Mouse (Mus musculus) liver, embryonic 12.5 days (tissue): ENCODE data around the gene Rbl2. TPM values are rescaled to one million over a fixed set of nuclear protein-coding genes. Genes with fewer than 3 reads are reported as not detected.

Source experiments
- ATAC-seq: fragments of 200-750 bp; cut with Nextera tagmentation; 2 replicates; pipeline ENCODE4 v1.8.0; 2017; ENCODE audit warnings: moderate number of reproducible peaks, mild to moderate bottlenecking, moderate library complexity
- H3K27ac ChIP-seq: fragments of 300-500 bp; sonication (generic); 2 replicates; pipeline ENCODE4 v1.5.1; 2016; ENCODE audit warnings: mild to moderate bottlenecking
- H3K27me3 ChIP-seq: fragments of 300-500 bp; sonication (generic); replicated peaks from 2 replicates; pipeline ENCODE4 v1.6.1; 2016; ENCODE audit warnings: mild to moderate bottlenecking, moderate library complexity
- H3K36me3 ChIP-seq: fragments of 300-500 bp; sonication (generic); 2 replicates; pipeline ENCODE4 v1.6.1; 2016; ENCODE audit warnings: mild to moderate bottlenecking, moderate library complexity
- H3K4me1 ChIP-seq: fragments of 300-500 bp; sonication (generic); 2 replicates; pipeline ENCODE4 v1.6.1; 2016
- H3K4me2 ChIP-seq: fragments of 300-500 bp; sonication (generic); 2 replicates; pipeline ENCODE4 v1.6.1; 2016; ENCODE audit warnings: mild to moderate bottlenecking, moderate library complexity
- H3K4me3 ChIP-seq: fragments of 300-500 bp; sonication (generic); 2 replicates; pipeline ENCODE4 v1.5.1; 2016; ENCODE audit warnings: mild to moderate bottlenecking, moderate library complexity
- H3K9ac ChIP-seq: fragments of 300-500 bp; sonication (generic); 2 replicates; pipeline ENCODE4 v1.6.1; 2016; ENCODE audit warnings: mild to moderate bottlenecking, moderate library complexity
- H3K9me3 ChIP-seq: fragments of 300-500 bp; sonication (generic); replicated peaks from 2 replicates; pipeline ENCODE4 v1.6.1; 2016; ENCODE audit warnings: mild to moderate bottlenecking, moderate library complexity
- WGBS: fragments of 180-500 bp; shearing (Covaris S2); methylation state at CpG from one replicate; pipeline ENCODE4 v1.1.7; 2016; ENCODE audit not compliant: insufficient replicate concordance; 5-methylcytosine and 5-hydroxymethylcytosine counted together
- polyA plus RNA-seq: library from polyadenylated mRNA; unstranded; fragments of >200 nt; fragmentation: Nextera tagmentation; extraction: Ambion mirVana; gene quantifications from 2 replicates; pipeline ENCODE4 v1.2.1, GENCODE M21; 2016

The Rbl2 gene
- polyA plus RNA-seq, 1 experiment from 2014 or later, result 9.1 TPM

- 7% methylated on average over 10 of the region's 10 CpGs for WGBS
- peak overlapping the region; percentile 89 for H3K9ac ChIP-seq
- H3K27ac ChIP-seq, result peak overlapping the region; percentile 91; the same call in 1 of the 2 replicates
- no peaks in the 10 kb centered on the region for H3K27me3 ChIP-seq
- no peaks in the 10 kb centered on the region for H3K9me3 ChIP-seq
- H3K4me1 ChIP-seq, result peaks cover 28% of the 10 kb centered on the region
- H3K4me2 ChIP-seq, result peak overlapping the region; percentile 81
- no peaks in the 10 kb centered on the region for H3K36me3 ChIP-seq
- H3K4me3 ChIP-seq, result peak overlapping the region; percentile 91
- peak; percentile 33 for ATAC-seq
These were observed 450 bp upstream of the Rbl2 start for GRCm38 (mm10) chr8:91069407-91069806.

GRCm38 (mm10) chr8:91070275-91070859 is 510 bp downstream of the Rbl2 start:
- ATAC-seq, result peak; percentile 79
- H3K36me3 ChIP-seq, result peaks cover 3% of the 10 kb centered on the region; the same call in 1 of the 2 replicates
- H3K4me1 ChIP-seq, result peaks cover 26% of the 10 kb centered on the region
- H3K4me2 ChIP-seq, result peak overlapping the region; percentile 81
- under 1% methylated on average over 34 of the region's 34 CpGs for WGBS
- no peaks in the 10 kb centered on the region for H3K9me3 ChIP-seq
- H3K27ac ChIP-seq, result peak overlapping the region; percentile 91
- peak overlapping the region; percentile 89 for H3K9ac ChIP-seq
- no peaks in the 10 kb centered on the region for H3K27me3 ChIP-seq
- H3K4me3 ChIP-seq, result peak overlapping the region; percentile 91

- Histone ChIP-seq H3K9ac (no peak overlapping the region), H3K27me3 (no peaks in the 10 kb centered on the region), H3K36me3 (peaks cover 42% of the 10 kb centered on the region), H3K9me3 (no peaks in the 10 kb centered on the region), H3K4me3 (no peak overlapping the region), H3K4me1 (peaks cover 29% of the 10 kb centered on the region), H3K27ac (no peak overlapping the region), H3K4me2 (no peak overlapping the region)
- no peak for ATAC-seq
- 54% methylated on average over 12 of the region's 12 CpGs for WGBS
These were observed 7.4 kb downstream of the Rbl2 start for GRCm38 (mm10) chr8:91077077-91077867.

GRCm38 (mm10) chr8:91079678-91080077 is 9.8 kb downstream of the Rbl2 start:
- H3K27me3 ChIP-seq, result no peaks in the 10 kb centered on the region
- H3K4me2 ChIP-seq, result no peak overlapping the region
- no peak overlapping the region for H3K27ac ChIP-seq
- peaks cover 28% of the 10 kb centered on the region for H3K4me1 ChIP-seq
- H3K9ac ChIP-seq, result no peak overlapping the region
- H3K36me3 ChIP-seq, result peaks cover 52% of the 10 kb centered on the region
- no peaks in the 10 kb centered on the region for H3K9me3 ChIP-seq
- no peak for ATAC-seq
- no peak overlapping the region for H3K4me3 ChIP-seq
- 89% methylated on average over 2 of the region's 2 CpGs for WGBS

GRCm38 (mm10) chr8:91081911-91082310 is 12.1 kb downstream of the Rbl2 start:
- Histone ChIP-seq H3K27ac (peak overlapping the region; percentile 48), H3K4me3 (no peak overlapping the region), H3K9me3 (no peaks in the 10 kb centered on the region), H3K9ac (no peak overlapping the region), H3K27me3 (no peaks in the 10 kb centered on the region), H3K36me3 (peaks cover 61% of the 10 kb centered on the region), H3K4me1 (peaks cover 24% of the 10 kb centered on the region), H3K4me2 (0 out of 2 replicates have a peak overlapping the region, but pooled peaks have one; percentile 0)
- ATAC-seq, result peak; percentile 59; the same call in 1 of the 2 replicates
- 31% methylated on average over 7 of the region's 7 CpGs for WGBS

- Histone ChIP-seq H3K4me1 (peaks cover 18% of the 10 kb centered on the region), H3K27me3 (no peaks in the 10 kb centered on the region), H3K27ac (no peak overlapping the region), H3K9me3 (no peaks in the 10 kb centered on the region), H3K4me2 (0 out of 2 replicates have a peak overlapping the region, but pooled peaks have one; percentile 0), H3K9ac (no peak overlapping the region), H3K36me3 (peaks cover 63% of the 10 kb centered on the region), H3K4me3 (no peak overlapping the region)
- 66% methylated on average over 12 of the region's 12 CpGs for WGBS
- 0 out of 2 replicates have a peak, but pooled peaks have one; percentile 49 for ATAC-seq
These were observed 12.6 kb downstream of the Rbl2 start for GRCm38 (mm10) chr8:91082428-91082827.

GRCm38 (mm10) chr8:91088452-91088851 is 18.6 kb downstream of the Rbl2 start:
- no peak overlapping the region for H3K4me3 ChIP-seq
- no peaks in the 10 kb centered on the region for H3K9me3 ChIP-seq
- 89% methylated on average over 7 of the region's 7 CpGs for WGBS
- no peak for ATAC-seq
- H3K27me3 ChIP-seq, result no peaks in the 10 kb centered on the region
- H3K4me1 ChIP-seq, result no peaks in the 10 kb centered on the region
- H3K36me3 ChIP-seq, result peaks cover 76% of the 10 kb centered on the region
- no peak overlapping the region for H3K27ac ChIP-seq
- no peak overlapping the region for H3K4me2 ChIP-seq
- H3K9ac ChIP-seq, result no peak overlapping the region

GRCm38 (mm10) chr8:91089601-91090000 is 19.7 kb downstream of the Rbl2 start:
- ATAC-seq, result no peak
- no peak overlapping the region for H3K27ac ChIP-seq
- no peak overlapping the region for H3K4me2 ChIP-seq
- H3K36me3 ChIP-seq, result peaks cover 75% of the 10 kb centered on the region
- 85% methylated on average over 2 of the region's 2 CpGs for WGBS
- no peaks in the 10 kb centered on the region for H3K27me3 ChIP-seq
- no peaks in the 10 kb centered on the region for H3K4me1 ChIP-seq
- no peak overlapping the region for H3K9ac ChIP-seq
- no peak overlapping the region for H3K4me3 ChIP-seq
- H3K9me3 ChIP-seq, result no peaks in the 10 kb centered on the region

GRCm38 (mm10) chr8:91094135-91094534 is 24.3 kb downstream of the Rbl2 start:
- H3K4me3 ChIP-seq, result no peak overlapping the region
- no peaks in the 10 kb centered on the region for H3K4me1 ChIP-seq
- no peak overlapping the region for H3K9ac ChIP-seq
- no peak overlapping the region for H3K27ac ChIP-seq
- H3K4me2 ChIP-seq, result no peak overlapping the region
- H3K9me3 ChIP-seq, result no peaks in the 10 kb centered on the region
- peaks cover 71% of the 10 kb centered on the region for H3K36me3 ChIP-seq
- no peaks in the 10 kb centered on the region for H3K27me3 ChIP-seq
- 74% methylated on average over 5 of the region's 5 CpGs for WGBS
- no peak for ATAC-seq

DNA sequence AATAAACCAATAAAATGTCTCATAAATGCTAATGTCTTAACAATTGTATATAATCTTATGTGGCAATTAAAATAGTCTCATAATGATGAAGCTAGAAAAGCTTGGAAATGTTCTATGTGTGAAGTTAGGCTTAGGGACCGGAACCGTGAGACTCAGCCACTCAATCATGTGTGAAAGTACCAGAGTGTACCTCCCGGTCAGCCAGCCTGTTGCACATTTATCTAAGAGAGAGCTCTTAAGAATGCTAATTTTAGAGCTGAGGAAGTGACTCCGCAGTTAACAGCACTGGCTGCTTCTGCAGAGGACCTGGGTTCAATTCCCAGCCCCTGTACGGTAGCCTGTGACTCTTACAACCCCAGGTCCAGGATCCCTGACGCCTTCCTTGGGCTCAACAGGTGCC is 28.2 kb downstream of the Rbl2 start:
- H3K36me3 ChIP-seq, result peaks cover 58% of the 10 kb centered on the region
- WGBS, result 74% methylated on average over 6 of the region's 6 CpGs
- ATAC-seq, result no peak

DNA sequence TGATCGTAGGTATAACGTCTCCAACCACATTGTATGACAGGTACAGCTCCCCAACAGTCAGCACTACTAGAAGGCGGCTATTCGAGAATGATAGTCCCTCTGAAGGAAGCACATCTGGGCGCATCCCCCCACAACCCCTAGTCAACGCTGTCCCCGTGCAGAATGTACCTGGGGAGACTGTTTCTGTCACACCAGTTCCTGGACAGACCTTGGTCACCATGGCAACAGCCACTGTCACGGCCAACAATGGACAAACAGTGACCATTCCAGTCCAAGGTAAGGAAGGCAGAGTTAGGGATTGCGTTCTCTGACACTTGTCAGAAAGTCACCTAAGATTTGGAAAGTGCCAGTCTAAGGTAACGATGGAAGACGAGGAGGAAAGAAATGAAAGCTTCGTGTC is 36.4 kb downstream of the Rbl2 start:
- 82% methylated on average over 12 of the region's 12 CpGs for WGBS
- H3K4me1 ChIP-seq, result no peaks in the 10 kb centered on the region
- no peak overlapping the region for H3K4me3 ChIP-seq
- H3K27ac ChIP-seq, result no peak overlapping the region
- peaks cover 46% of the 10 kb centered on the region for H3K36me3 ChIP-seq
- H3K9me3 ChIP-seq, result no peaks in the 10 kb centered on the region
- no peak overlapping the region for H3K9ac ChIP-seq
- ATAC-seq, result no peak
- H3K4me2 ChIP-seq, result no peak overlapping the region
- H3K27me3 ChIP-seq, result no peaks in the 10 kb centered on the region

More for the DNA sequence above, 28.2 kb downstream of the Rbl2 start:
- H3K9me3 ChIP-seq, result no peaks in the 10 kb centered on the region
- H3K4me2 ChIP-seq, result no peak overlapping the region
- H3K27ac ChIP-seq, result no peak overlapping the region
- no peaks in the 10 kb centered on the region for H3K4me1 ChIP-seq
- H3K4me3 ChIP-seq, result no peak overlapping the region
- H3K9ac ChIP-seq, result no peak overlapping the region
- no peaks in the 10 kb centered on the region for H3K27me3 ChIP-seq

- H3K4me3 ChIP-seq, result no peak overlapping the region
- no peak overlapping the region for H3K4me2 ChIP-seq
- 58% methylated on average over 5 of the region's 5 CpGs for WGBS
- peaks cover 48% of the 10 kb centered on the region for H3K36me3 ChIP-seq
- no peaks in the 10 kb centered on the region for H3K27me3 ChIP-seq
- no peak overlapping the region for H3K27ac ChIP-seq
- ATAC-seq, result no peak
- no peak overlapping the region for H3K9ac ChIP-seq
- no peaks in the 10 kb centered on the region for H3K4me1 ChIP-seq
- H3K9me3 ChIP-seq, result no peaks in the 10 kb centered on the region
These were observed 42.1 kb downstream of the Rbl2 start for GRCm38 (mm10) chr8:91111868-91112477.
